12 mouse cellular contexts compared by ENCODE assay signal in genomic region chr9:48361815-48362631, GRCm38 (mm10). TPM values are rescaled to one million over a fixed set of nuclear protein-coding genes. Genes with fewer than 3 reads are reported as not detected.
A peak's percentile ranks its signal among the peaks of the same experiment; 100 is the strongest.
DNase-seq lines count a peak whose midpoint lies in the region; ATAC-seq and TF ChIP-seq lines count a peak whose summit lies in the region.
"Had no signal": no experiment of that assay in that cellular context is flagged by ENCODE, and none has a peak within 500 bp of the region (broad histone marks: within the 10 kb centered on the region; RNA-seq: fewer than 3 reads in every experiment).

No protein-coding gene starts in this region.

- H3K36me3 ChIP-seq in heart, embryonic 11.5 days (ENCODE audit: control insufficient read depth, insufficient read depth, low read length) = no peaks in the 10 kb centered on the region
- H3K36me3 ChIP-seq in G1E (replicated peaks) = peaks cover 23% of the 10 kb centered on the region
- H3K36me3 ChIP-seq in embryonic facial prominence, embryonic 10.5 days (replicated peaks) = no peaks in the 10 kb centered on the region
- 0 out of 2 replicates have a peak, but pooled peaks cover 2% of the 10 kb centered on the region for H3K36me3 ChIP-seq in liver, embryonic 13.5 days

- DNase-seq in heart, postnatal 36 days = no peak
- DNase-seq in G1E (ENCODE audit: low spot score) = peak; percentile 63
- no peak for DNase-seq in embryonic facial prominence, embryonic 10.5 days (ENCODE audit: low spot score)
- DNase-seq in liver, embryonic 13.5 days = peak; percentile 88
- DNase-seq in layer of hippocampus, postnatal 25 days (ENCODE audit: extremely low spot score in 1 of 2, low spot score in 1 of 2) = no peak
- DNase-seq in left cerebral cortex, postnatal 25 days (ENCODE audit: low spot score in 2 of 2) = no peak
- DNase-seq in left cerebral cortex, postnatal 4 days = no peak
- DNase-seq: kidney, adult 11 months; layer of hippocampus, adult 9-11 months; lung, postnatal 14 days; thymus, adult 18-20 months had no signal

- peaks cover 3% of the 10 kb centered on the region; the same call in 1 of the 2 replicates for H3K4me1 ChIP-seq in heart, embryonic 11.5 days (ENCODE audit: control insufficient read depth, insufficient read depth, low read length)
- peaks cover 76% of the 10 kb centered on the region for H3K4me1 ChIP-seq in G1E (ENCODE audit: insufficient read depth, low read depth, low read length)
- H3K4me1 ChIP-seq in embryonic facial prominence, embryonic 10.5 days = peaks cover 9% of the 10 kb centered on the region
- peaks cover 85% of the 10 kb centered on the region for H3K4me1 ChIP-seq in liver, embryonic 13.5 days (replicated peaks)

- intact Hi-C loops in heart, postnatal 36 days (cut with DNase I) = no loop called here
- intact Hi-C loops in left cerebral cortex, postnatal 25 days (cut with DNase I) = no loop called here
- intact Hi-C loops in left cerebral cortex, postnatal 4 days (cut with DNase I) = no loop called here

- peak overlapping the region; percentile 40; the same call in 1 of the 2 replicates for H3K9ac ChIP-seq in heart, embryonic 11.5 days (ENCODE audit: low read depth, low read length)
- peak overlapping the region; percentile 71 for H3K9ac ChIP-seq in liver, embryonic 13.5 days

- 35% methylated on average over 14 of the region's 14 CpGs for WGBS in heart, embryonic 11.5 days (ENCODE audit: insufficient replicate concordance)
- WGBS in embryonic facial prominence, embryonic 10.5 days = 61% methylated on average over 14 of the region's 14 CpGs
- WGBS in liver, embryonic 13.5 days (ENCODE audit: insufficient replicate concordance) = 17% methylated on average over 14 of the region's 14 CpGs

- H3K27ac ChIP-seq in heart, embryonic 11.5 days (ENCODE audit: low read depth, low read length) = peak overlapping the region; percentile 89
- 0 out of 2 replicates have a peak overlapping the region, but pooled peaks have one; percentile 10 for H3K27ac ChIP-seq in embryonic facial prominence, embryonic 10.5 days (replicated peaks)
- H3K27ac ChIP-seq in liver, embryonic 13.5 days = peak overlapping the region; percentile 99

- no peaks in the 10 kb centered on the region for H3K27me3 ChIP-seq in heart, embryonic 11.5 days (ENCODE audit: control insufficient read depth, insufficient read depth, low read length)
- H3K27me3 ChIP-seq in G1E (ENCODE audit: insufficient read depth, low read length) = no peaks in the 10 kb centered on the region
- no peaks in the 10 kb centered on the region for H3K27me3 ChIP-seq in embryonic facial prominence, embryonic 10.5 days (replicated peaks; ENCODE audit: low read depth, poor library complexity, severe bottlenecking)
- H3K27me3 ChIP-seq in liver, embryonic 13.5 days = no peaks in the 10 kb centered on the region

- H3K9me3 ChIP-seq in heart, embryonic 11.5 days (replicated peaks; ENCODE audit: control insufficient read depth, low read length) = no peaks in the 10 kb centered on the region
- H3K9me3 ChIP-seq in G1E (replicated peaks) = no peaks in the 10 kb centered on the region
- H3K9me3 ChIP-seq in embryonic facial prominence, embryonic 10.5 days = no peaks in the 10 kb centered on the region
- no peaks in the 10 kb centered on the region for H3K9me3 ChIP-seq in liver, embryonic 13.5 days (replicated peaks)

- no peak overlapping the region for H3K4me3 ChIP-seq in heart, embryonic 11.5 days (ENCODE audit: low read depth, low read length)
- H3K4me3 ChIP-seq in G1E (ENCODE audit: low read depth, low read length) = peak overlapping the region; percentile 69
- no peak overlapping the region for H3K4me3 ChIP-seq in embryonic facial prominence, embryonic 10.5 days
- H3K4me3 ChIP-seq in liver, embryonic 13.5 days (replicated peaks) = peak overlapping the region; percentile 43

- ATAC-seq in heart, embryonic 11.5 days (replicated peaks; ENCODE audit: insufficient number of reproducible peaks, low FRiP score, low TSS enrichment) = peak; percentile 90
- peak; percentile 76 for ATAC-seq in G1E (ENCODE audit: extremely low read depth, insufficient number of reproducible peaks, low FRiP score, poor library complexity, severe bottlenecking)
- ATAC-seq in liver, embryonic 13.5 days (ENCODE audit: low read depth) = peak; percentile 98

- no peak for TF ChIP-seq CTCF in G1E (IDR thresholded peaks at IDR 0.05; ENCODE audit: low read depth, low read length)

- peak overlapping the region; percentile 45 for H3K4me2 ChIP-seq in heart, embryonic 11.5 days
- H3K4me2 ChIP-seq in liver, embryonic 13.5 days = peak overlapping the region; percentile 68

RNA-seq across cellular contexts. Expression of gene Nxpe2, which starts 8.8 kb away (rescaled TPM):
- 1.8 and 4.6 TPM in 2 replicates for polyA plus RNA-seq in heart, embryonic 11.5 days (2014; fragmentation: Nextera tagmentation; extraction: Ambion mirVana)
- total RNA-seq in heart, postnatal 36 days (2021) = 1 to 10 TPM; 1.2 to 1.7 TPM
- 10.5 and 64.3 TPM in 2 replicates for total RNA-seq in G1E (2014; fragmentation: Nextera tagmentation)
- 1.5 and 2.3 TPM in 2 replicates for total RNA-seq in G1E (2017)
- polyA plus RNA-seq in G1E (2012) = 0.12 and 0.18 TPM in 2 replicates
- polyA plus RNA-seq in embryonic facial prominence, embryonic 10.5 days (2016; fragmentation: Nextera tagmentation; extraction: Ambion mirVana) = 0.68 and 1.1 TPM in 2 replicates
- 153 and 173 TPM in 2 replicates for polyA plus RNA-seq in liver, embryonic 13.5 days (2015; fragmentation: Nextera tagmentation; extraction: Ambion mirVana)
- under 1 TPM; 0.12 to 0.21 TPM for total RNA-seq in layer of hippocampus, postnatal 25 days (2021)
- under 1 TPM; 0.18 to 0.57 TPM for total RNA-seq in left cerebral cortex, postnatal 25 days (2021)
- under 1 TPM in 1 of 2 experiments, not detected in 1; 0.12 TPM for total RNA-seq in left cerebral cortex, postnatal 4 days (2021)

Comparison
In these comparisons a context has a peak if more than half of its experiments do, and no peak if none do; other contexts are left out.
1. H3K27ac ChIP-seq: peak in every context shown above with its lines; median percentile 99 in liver, embryonic 13.5 days; 89 in heart, embryonic 11.5 days; 10 in embryonic facial prominence, embryonic 10.5 days.
2. H3K4me3 ChIP-seq: peak in G1E (single experiment) and liver, embryonic 13.5 days (single experiment); none in heart, embryonic 11.5 days (single experiment) and embryonic facial prominence, embryonic 10.5 days (single experiment).
3. DNase-seq: peak in G1E (single experiment) and liver, embryonic 13.5 days (single experiment); none in heart, postnatal 36 days (0 of 2), embryonic facial prominence, embryonic 10.5 days (single experiment), layer of hippocampus, postnatal 25 days (0 of 2), left cerebral cortex, postnatal 25 days (0 of 2) and left cerebral cortex, postnatal 4 days (single experiment).
4. Peak in every context shown above with its lines, with median percentiles within 50 percentile points of each other: ATAC-seq.